Mouse (Mus musculus) testis, adult 2 months (tissue): ENCODE results near the gene Frat2.

Source experiments
- CTCF ChIP-seq: fragments of 200-500 bp; IDR thresholded peaks from 2 replicates; pipeline ENCODE4 v1.5.1; 2012; ENCODE audit warnings: low read depth, mild to moderate bottlenecking, inconsistent platforms, low read length, moderate library complexity; ENCODE audit not compliant: control insufficient read depth, insufficient read depth, insufficient replicate concordance
- POLR2A ChIP-seq: fragments of 200-500 bp; IDR thresholded peaks from 2 replicates; pipeline ENCODE4 v1.6.1; 2012; ENCODE audit warnings: low read depth, mild to moderate bottlenecking, inconsistent platforms, low read length, moderate library complexity; ENCODE audit not compliant: control insufficient read depth

DNA sequence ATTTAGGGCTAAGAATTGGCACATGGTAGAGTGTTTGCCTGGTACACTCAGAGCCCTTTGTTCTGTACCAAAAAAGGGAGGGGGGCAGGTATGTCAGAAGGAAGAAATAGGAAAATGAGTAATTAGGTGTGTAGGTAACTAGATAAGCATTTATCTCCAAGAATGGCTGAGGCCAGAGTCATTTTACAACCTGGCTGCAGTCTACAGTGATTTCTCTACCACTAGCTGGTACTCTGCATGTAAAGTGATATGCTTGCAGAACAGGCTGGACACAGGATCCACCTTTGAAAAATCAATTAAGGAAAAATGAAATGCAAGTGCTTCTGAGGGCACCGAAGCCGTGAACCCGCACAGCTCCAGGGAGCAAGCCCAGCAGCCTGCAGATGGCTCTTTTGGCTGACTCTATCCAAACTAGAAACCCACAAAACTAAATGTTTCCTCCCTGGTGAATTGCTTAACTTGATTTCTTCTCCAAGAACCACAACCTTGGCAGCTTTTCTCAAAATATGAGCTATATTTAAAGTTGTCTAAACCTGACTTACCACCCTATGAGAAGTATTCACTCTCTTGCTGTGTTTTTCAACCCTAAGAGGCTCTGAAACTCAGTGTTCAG, 51.7 kb downstream of the Frat2 start:
- TF ChIP-seq CTCF (no peak), POLR2A (no peak)
